Mouse (Mus musculus): ENCODE measurements around the gene Opcml. TPM values are rescaled to one million over a fixed set of nuclear protein-coding genes. Genes with fewer than 3 reads are reported as not detected.

The Opcml gene
- polyA plus RNA-seq, 1 experiment: 0.02 TPM

DNA sequence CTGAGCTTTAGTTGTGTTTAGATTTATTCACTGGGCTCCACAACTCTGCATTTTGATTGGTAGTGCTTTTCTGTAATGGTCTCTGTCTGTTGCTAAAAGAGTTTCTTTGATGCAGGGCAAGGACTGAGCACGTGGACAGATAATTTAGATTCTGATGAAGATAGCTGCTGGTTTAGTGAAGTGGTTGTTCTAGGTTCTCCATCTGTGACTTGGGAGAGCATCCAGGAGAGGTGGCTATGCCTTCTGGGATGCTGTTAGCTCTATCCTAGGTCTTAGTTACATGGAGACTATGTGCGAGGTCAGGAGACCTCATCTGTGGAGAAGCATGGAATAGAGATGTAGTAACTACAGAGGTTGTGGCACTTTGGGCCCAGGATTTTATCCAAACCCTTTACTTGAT, 472.3 kb downstream of the Opcml start:
- no peak overlapping the region for H3K4me3 ChIP-seq (ENCODE audit: extremely low read depth, insufficient read depth, insufficient read length)
- no peak overlapping the region for H3K27ac ChIP-seq (ENCODE audit: insufficient read depth, low read length)
- no peak for TF ChIP-seq CTCF (IDR thresholded peaks at IDR 0.05; ENCODE audit: extremely low read depth, insufficient read depth, insufficient read length, insufficient replicate concordance)
- no peak for TF ChIP-seq POLR2A (IDR thresholded peaks at IDR 0.05; ENCODE audit: low read depth, low read length)
- no peaks in the 10 kb centered on the region for H3K36me3 ChIP-seq (ENCODE audit: control insufficient read depth, insufficient read depth, low read length)
- WGBS: 74% methylated on average over 2 of the region's 2 CpGs
- no peaks in the 10 kb centered on the region for H3K4me1 ChIP-seq (ENCODE audit: control insufficient read depth, insufficient read depth, insufficient read length)
- DNase-seq (ENCODE audit: low read depth in 1 of 2, low spot score in 2 of 2): no peak
- H3K27me3 ChIP-seq (ENCODE audit: control insufficient read depth, insufficient read depth, low read length): no peaks in the 10 kb centered on the region

DNA sequence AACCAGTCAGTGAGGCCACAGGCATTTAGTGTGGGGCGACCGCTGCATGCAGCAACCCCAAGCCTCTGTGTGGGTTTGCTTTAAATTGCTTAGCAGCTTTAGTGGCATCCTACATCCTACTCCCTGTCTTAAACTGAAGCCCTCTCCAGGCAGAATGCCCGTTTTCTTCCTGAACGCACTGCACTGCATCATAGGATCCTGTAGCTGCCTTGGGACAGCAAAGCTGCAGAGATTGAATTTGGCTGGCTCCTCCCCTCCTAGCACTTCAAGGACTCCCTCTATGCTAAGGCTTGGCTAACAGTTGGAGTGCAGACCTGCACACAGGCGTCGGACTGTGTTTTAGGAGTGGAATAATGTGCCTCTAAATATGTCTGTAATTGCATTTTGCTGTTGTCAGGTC, 474.2 kb downstream of the Opcml start:
- no peak overlapping the region for H3K27ac ChIP-seq (ENCODE audit: insufficient read depth, low read length)
- no peak overlapping the region for H3K4me3 ChIP-seq (ENCODE audit: extremely low read depth, insufficient read depth, insufficient read length)
- H3K36me3 ChIP-seq (ENCODE audit: control insufficient read depth, insufficient read depth, low read length): no peaks in the 10 kb centered on the region
- TF ChIP-seq CTCF (IDR thresholded peaks at IDR 0.05; ENCODE audit: extremely low read depth, insufficient read depth, insufficient read length, insufficient replicate concordance): no peak
- no peak for TF ChIP-seq POLR2A (IDR thresholded peaks at IDR 0.05; ENCODE audit: low read depth, low read length)
- H3K27me3 ChIP-seq (ENCODE audit: control insufficient read depth, insufficient read depth, low read length): no peaks in the 10 kb centered on the region
- no peak for DNase-seq (ENCODE audit: low read depth in 1 of 2, low spot score in 2 of 2)
- no peaks in the 10 kb centered on the region for H3K4me1 ChIP-seq (ENCODE audit: control insufficient read depth, insufficient read depth, insufficient read length)
- 73% methylated on average over 6 of the region's 6 CpGs for WGBS

- no peaks in the 10 kb centered on the region for H3K4me1 ChIP-seq (ENCODE audit: control insufficient read depth, insufficient read depth, insufficient read length)
- no peak overlapping the region for H3K4me3 ChIP-seq (ENCODE audit: extremely low read depth, insufficient read depth, insufficient read length)
- H3K36me3 ChIP-seq (ENCODE audit: control insufficient read depth, insufficient read depth, low read length): no peaks in the 10 kb centered on the region
- H3K27me3 ChIP-seq (ENCODE audit: control insufficient read depth, insufficient read depth, low read length): no peaks in the 10 kb centered on the region
- TF ChIP-seq CTCF (IDR thresholded peaks at IDR 0.05; ENCODE audit: extremely low read depth, insufficient read depth, insufficient read length, insufficient replicate concordance): no peak
- no peak for TF ChIP-seq POLR2A (IDR thresholded peaks at IDR 0.05; ENCODE audit: low read depth, low read length)
- no peak overlapping the region for H3K27ac ChIP-seq (ENCODE audit: insufficient read depth, low read length)
- 84% methylated on average over 2 of the region's 2 CpGs for WGBS
- DNase-seq (ENCODE audit: low read depth in 1 of 2, low spot score in 2 of 2): no peak
Observed at GRCm38 (mm10) chr9:28273816-28274215, 483.2 kb downstream of the Opcml start.

GRCm38 (mm10) chr9:28278555-28278954, 488.0 kb downstream of the Opcml start:
- no peak for TF ChIP-seq CTCF (IDR thresholded peaks at IDR 0.05; ENCODE audit: extremely low read depth, insufficient read depth, insufficient read length, insufficient replicate concordance)
- TF ChIP-seq POLR2A (IDR thresholded peaks at IDR 0.05; ENCODE audit: low read depth, low read length): no peak
- no peaks in the 10 kb centered on the region for H3K36me3 ChIP-seq (ENCODE audit: control insufficient read depth, insufficient read depth, low read length)
- no peaks in the 10 kb centered on the region for H3K4me1 ChIP-seq (ENCODE audit: control insufficient read depth, insufficient read depth, insufficient read length)
- no peaks in the 10 kb centered on the region for H3K27me3 ChIP-seq (ENCODE audit: control insufficient read depth, insufficient read depth, low read length)
- no peak overlapping the region for H3K4me3 ChIP-seq (ENCODE audit: extremely low read depth, insufficient read depth, insufficient read length)
- DNase-seq (ENCODE audit: low read depth in 1 of 2, low spot score in 2 of 2): no peak
- no peak overlapping the region for H3K27ac ChIP-seq (ENCODE audit: insufficient read depth, low read length)
- WGBS: 89% methylated on average over 2 of the region's 2 CpGs

GRCm38 (mm10) chr9:28281025-28281424, 490.4 kb downstream of the Opcml start:
- no peak for DNase-seq (ENCODE audit: low read depth in 1 of 2, low spot score in 2 of 2)
- TF ChIP-seq CTCF (IDR thresholded peaks at IDR 0.05; ENCODE audit: extremely low read depth, insufficient read depth, insufficient read length, insufficient replicate concordance) (no peak), POLR2A (IDR thresholded peaks at IDR 0.05; ENCODE audit: low read depth, low read length) (no peak)
- H3K36me3 ChIP-seq (ENCODE audit: control insufficient read depth, insufficient read depth, low read length): no peaks in the 10 kb centered on the region
- 70% methylated on average over 3 of the region's 3 CpGs for WGBS
- H3K27ac ChIP-seq (ENCODE audit: insufficient read depth, low read length): no peak overlapping the region
- no peak overlapping the region for H3K4me3 ChIP-seq (ENCODE audit: extremely low read depth, insufficient read depth, insufficient read length)
- H3K27me3 ChIP-seq (ENCODE audit: control insufficient read depth, insufficient read depth, low read length): no peaks in the 10 kb centered on the region
- H3K4me1 ChIP-seq (ENCODE audit: control insufficient read depth, insufficient read depth, insufficient read length): no peaks in the 10 kb centered on the region

GRCm38 (mm10) chr9:28281571-28281970, 491.0 kb downstream of the Opcml start:
- TF ChIP-seq CTCF (IDR thresholded peaks at IDR 0.05; ENCODE audit: extremely low read depth, insufficient read depth, insufficient read length, insufficient replicate concordance) (no peak), POLR2A (IDR thresholded peaks at IDR 0.05; ENCODE audit: low read depth, low read length) (no peak)
- Histone ChIP-seq H3K27me3 (ENCODE audit: control insufficient read depth, insufficient read depth, low read length) (no peaks in the 10 kb centered on the region), H3K4me1 (ENCODE audit: control insufficient read depth, insufficient read depth, insufficient read length) (no peaks in the 10 kb centered on the region), H3K36me3 (ENCODE audit: control insufficient read depth, insufficient read depth, low read length) (no peaks in the 10 kb centered on the region), H3K4me3 (ENCODE audit: extremely low read depth, insufficient read depth, insufficient read length) (no peak overlapping the region), H3K27ac (ENCODE audit: insufficient read depth, low read length) (no peak overlapping the region)
- DNase-seq (ENCODE audit: low read depth in 1 of 2, low spot score in 2 of 2): no peak
- 75% methylated on average over 3 of the region's 3 CpGs for WGBS

- WGBS: 80% methylated on average over 3 of the region's 3 CpGs
- no peaks in the 10 kb centered on the region for H3K4me1 ChIP-seq (ENCODE audit: control insufficient read depth, insufficient read depth, insufficient read length)
Observed at GRCm38 (mm10) chr9:28285016-28285415, 494.4 kb downstream of the Opcml start.

More at GRCm38 (mm10) chr9:28285016-28285415, 494.4 kb downstream of the Opcml start:
- Histone ChIP-seq H3K4me3 (ENCODE audit: extremely low read depth, insufficient read depth, insufficient read length) (no peak overlapping the region), H3K27me3 (ENCODE audit: control insufficient read depth, insufficient read depth, low read length) (no peaks in the 10 kb centered on the region), H3K27ac (ENCODE audit: insufficient read depth, low read length) (no peak overlapping the region), H3K36me3 (ENCODE audit: control insufficient read depth, insufficient read depth, low read length) (no peaks in the 10 kb centered on the region)
- DNase-seq (ENCODE audit: low read depth in 1 of 2, low spot score in 2 of 2): no peak
- TF ChIP-seq POLR2A (IDR thresholded peaks at IDR 0.05; ENCODE audit: low read depth, low read length) (no peak), CTCF (IDR thresholded peaks at IDR 0.05; ENCODE audit: extremely low read depth, insufficient read depth, insufficient read length, insufficient replicate concordance) (no peak)

Measured in spleen, adult 2 months (tissue).